Mouse (Mus musculus) MEL (cell line): ENCODE results near the gene Sdccag8. TPM values are rescaled to one million over a fixed set of nuclear protein-coding genes. Genes with fewer than 3 reads are reported as not detected.

ENCODE experiments used
- DNase-seq: peaks from one replicate; pipeline ENCODE4 v3.0.0; 2011; ENCODE audit warnings: low read depth, low spot score
- H3K27ac ChIP-seq: 2 replicates; pipeline ENCODE4 v1.5.1; 2012; ENCODE audit warnings: low read depth, mild to moderate bottlenecking, control low read depth, low read length, moderate library complexity; ENCODE audit not compliant: control insufficient read depth
- H3K27me3 ChIP-seq, 2 experiments: fragments of 150-350 bp in 1 of 2; sonication (generic) in 1 of 2; 2 replicates each; pipeline ENCODE4 v1.6.1; 2012; ENCODE audit warnings: low read length in 2 of 2, mild to moderate bottlenecking in 2 of 2, improper control_type of control experiment in 1 of 2, moderate library complexity in 1 of 2; ENCODE audit not compliant: insufficient read depth in 2 of 2, control insufficient read depth in 1 of 2
- H3K36me3 ChIP-seq, 2 experiments: 2 replicates each; pipeline ENCODE4 v1.6.1; 2012 to 2014; ENCODE audit warnings: low read length in 2 of 2, improper control_type of control experiment in 1 of 2, inconsistent platforms in 1 of 2, mild to moderate bottlenecking in 1 of 2; ENCODE audit not compliant: insufficient read depth in 2 of 2, control insufficient read depth in 1 of 2
- H3K4me1 ChIP-seq, 2 experiments: fragments of 150-350 bp in 1 of 2; sonication (generic) in 1 of 2; 2 replicates each; pipeline ENCODE4 v1.6.1; 2012; ENCODE audit warnings: low read length in 2 of 2, improper control_type of control experiment in 1 of 2, mild to moderate bottlenecking in 1 of 2; ENCODE audit not compliant: insufficient read depth in 2 of 2, control insufficient read depth in 1 of 2
- H3K4me3 ChIP-seq, 2 experiments: fragments of 150-350 bp in 1 of 2; sonication (generic) in 1 of 2; 2 replicates each; pipeline ENCODE4 v1.5.1; 2012; ENCODE audit warnings: low read depth in 2 of 2, low read length in 2 of 2, mild to moderate bottlenecking in 2 of 2, moderate library complexity in 2 of 2, control low read depth in 1 of 2, improper control_type of control experiment in 1 of 2; ENCODE audit not compliant: control insufficient read depth in 1 of 2, insufficient read depth in 1 of 2
- H3K79me2 ChIP-seq: 2 replicates; pipeline ENCODE4 v1.6.1; 2012; ENCODE audit warnings: mild to moderate bottlenecking, low read length, moderate library complexity; ENCODE audit not compliant: control insufficient read depth, poor library complexity, insufficient read depth
- H3K9ac ChIP-seq: 2 replicates; pipeline ENCODE4 v1.6.1; 2012; ENCODE audit warnings: low read depth, mild to moderate bottlenecking, control low read depth, low read length, moderate library complexity; ENCODE audit not compliant: control insufficient read depth, poor library complexity, severe bottlenecking
- H3K9me3 ChIP-seq: fragments of 150-350 bp; sonication (generic); replicated peaks from 2 replicates; pipeline ENCODE4 v1.6.1; 2012; ENCODE audit warnings: mild to moderate bottlenecking, low read length, improper control_type of control experiment, moderate library complexity; ENCODE audit not compliant: insufficient read depth
- CHD1 ChIP-seq: IDR thresholded peaks from 2 replicates; pipeline ENCODE4 v1.6.1; 2012; ENCODE audit warnings: low read depth, mild to moderate bottlenecking, inconsistent platforms, low read length, improper control_type of control experiment
- CHD2 ChIP-seq: IDR thresholded peaks from 2 replicates; pipeline ENCODE4 v1.6.1; 2011; ENCODE audit warnings: low read length, improper control_type of control experiment
- E2F4 ChIP-seq: IDR thresholded peaks from 2 replicates; pipeline ENCODE4 v1.6.1; 2011; ENCODE audit warnings: low read depth, low read length, improper control_type of control experiment, borderline replicate concordance
- ELF1 ChIP-seq: IDR thresholded peaks from 2 replicates; pipeline ENCODE4 v1.6.1; 2014; ENCODE audit warnings: low read depth, mild to moderate bottlenecking, inconsistent platforms, low read length, improper control_type of control experiment, moderate library complexity
- EP300 ChIP-seq, 2 experiments: IDR thresholded peaks; 2 replicates each; pipeline ENCODE4 v1.6.1; 2011; ENCODE audit warnings: improper control_type of control experiment in 2 of 2, low read length in 2 of 2, low read depth in 1 of 2, mild to moderate bottlenecking in 1 of 2
- ETS1 ChIP-seq: IDR thresholded peaks from 2 replicates; pipeline ENCODE4 v1.6.1; 2012; ENCODE audit warnings: low read depth, mild to moderate bottlenecking, inconsistent platforms, low read length, improper control_type of control experiment, moderate library complexity
- GABPA ChIP-seq: IDR thresholded peaks from 2 replicates; pipeline ENCODE4 v1.6.1; 2012; ENCODE audit warnings: low read depth, mild to moderate bottlenecking, inconsistent platforms, low read length, improper control_type of control experiment, moderate library complexity
- GATA1 ChIP-seq: IDR thresholded peaks from 2 replicates; pipeline ENCODE4 v1.6.1; 2011; ENCODE audit warnings: low read depth, low read length, improper control_type of control experiment
- HCFC1 ChIP-seq: IDR thresholded peaks from 2 replicates; pipeline ENCODE4 v1.6.1; 2012; ENCODE audit warnings: low read depth, mild to moderate bottlenecking, inconsistent platforms, low read length, improper control_type of control experiment, moderate library complexity
- JUND ChIP-seq: IDR thresholded peaks from 2 replicates; pipeline ENCODE4 v1.6.1; 2011; ENCODE audit warnings: low read depth, mild to moderate bottlenecking, improper control_type of control experiment, low read length
- KAT2A ChIP-seq: conservative IDR thresholded peaks from 2 replicates; pipeline ENCODE4 v1.6.1; 2012; ENCODE audit warnings: low read depth, low read length, improper control_type of control experiment, inconsistent platforms
- MAZ ChIP-seq: IDR thresholded peaks from 2 replicates; pipeline ENCODE4 v1.6.1; 2012; ENCODE audit warnings: low read depth, mild to moderate bottlenecking, inconsistent platforms, low read length, improper control_type of control experiment
- MXI1 ChIP-seq: IDR thresholded peaks from 2 replicates; pipeline ENCODE4 v1.6.1; 2011; ENCODE audit warnings: mild to moderate bottlenecking, low read depth, low read length, improper control_type of control experiment
- MYB ChIP-seq: IDR thresholded peaks from 2 replicates; pipeline ENCODE4 v1.6.1; 2011; ENCODE audit warnings: mild to moderate bottlenecking, low read depth, low read length, improper control_type of control experiment
- MYC ChIP-seq: IDR thresholded peaks from 2 replicates; pipeline ENCODE4 v1.6.1; 2011; ENCODE audit warnings: low read depth, mild to moderate bottlenecking, low read length, improper control_type of control experiment, moderate library complexity
- NELFE ChIP-seq: IDR thresholded peaks from 2 replicates; pipeline ENCODE4 v1.6.1; 2011; ENCODE audit warnings: low read depth, low read length, improper control_type of control experiment
- POLR2A ChIP-seq, 2 experiments: IDR thresholded peaks; 2 replicates each; pipeline ENCODE4 v1.6.1; 2011 to 2012; ENCODE audit warnings: low read length in 2 of 2, mild to moderate bottlenecking in 2 of 2, control low read depth in 1 of 2, improper control_type of control experiment in 1 of 2, low read depth in 1 of 2, moderate library complexity in 1 of 2; ENCODE audit not compliant: control insufficient read depth in 1 of 2, insufficient read depth in 1 of 2, poor library complexity in 1 of 2
- POLR2AphosphoS2 ChIP-seq: IDR thresholded peaks from 2 replicates; pipeline ENCODE4 v1.6.1; 2011; ENCODE audit warnings: low read length, improper control_type of control experiment
- RCOR1 ChIP-seq: IDR thresholded peaks from 2 replicates; pipeline ENCODE4 v1.6.1; 2012; ENCODE audit warnings: low read depth, mild to moderate bottlenecking, inconsistent platforms, low read length, improper control_type of control experiment
- SIN3A ChIP-seq: IDR thresholded peaks from 2 replicates; pipeline ENCODE4 v1.6.1; 2012; ENCODE audit warnings: low read length, improper control_type of control experiment, inconsistent platforms
- SMC3 ChIP-seq: IDR thresholded peaks from 2 replicates; pipeline ENCODE4 v1.6.1; 2011; ENCODE audit warnings: low read depth, low read length, improper control_type of control experiment
- TAL1 ChIP-seq: IDR thresholded peaks from 2 replicates; pipeline ENCODE4 v1.6.1; 2012; ENCODE audit warnings: mild to moderate bottlenecking, inconsistent platforms, low read length, moderate library complexity, mixed read lengths
- TBP ChIP-seq: IDR thresholded peaks from 2 replicates; pipeline ENCODE4 v1.8.0; 2011; ENCODE audit warnings: low read depth, low read length, improper control_type of control experiment
- TCF12 ChIP-seq: IDR thresholded peaks from 2 replicates; pipeline ENCODE4 v1.6.1; 2014; ENCODE audit warnings: low read depth, mild to moderate bottlenecking, inconsistent platforms, low read length, improper control_type of control experiment, moderate library complexity
- UBTF ChIP-seq: IDR thresholded peaks from 2 replicates; pipeline ENCODE4 v1.6.1; 2012; ENCODE audit warnings: low read depth, mild to moderate bottlenecking, inconsistent platforms, low read length, improper control_type of control experiment, moderate library complexity, borderline replicate concordance; ENCODE audit not compliant: insufficient read depth
- USF1 ChIP-seq: IDR thresholded peaks from 2 replicates; pipeline ENCODE4 v1.6.1; 2014; ENCODE audit warnings: low read depth, mild to moderate bottlenecking, inconsistent platforms, low read length, improper control_type of control experiment, moderate library complexity
- USF2 ChIP-seq, 2 experiments: IDR thresholded peaks; 2 replicates each; pipeline ENCODE4 v1.6.1; 2011 to 2012; ENCODE audit warnings: improper control_type of control experiment in 2 of 2, low read length in 2 of 2, borderline replicate concordance in 1 of 2, inconsistent platforms in 1 of 2, low read depth in 1 of 2, mild to moderate bottlenecking in 1 of 2; ENCODE audit not compliant: insufficient read depth in 1 of 2
- ZKSCAN1 ChIP-seq: IDR thresholded peaks from 2 replicates; pipeline ENCODE4 v1.6.1; 2012; ENCODE audit warnings: low read depth, mild to moderate bottlenecking, inconsistent platforms, low read length, improper control_type of control experiment, moderate library complexity
- polyA plus RNA-seq, 2 experiments: library from polyadenylated mRNA; stranded (reverse) in 1 of 2; unstranded in 1 of 2; fragments of >175 nt in 1 of 2; fragments of >200 nt in 1 of 2; gene quantifications; 2 replicates each; pipeline versions ENCODE4 v1.2.1 to v1.2.4; 2012; ENCODE audit warnings: low replicate concordance in 2 of 2, low read depth in 1 of 2; ENCODE audit not compliant: insufficient read length in 2 of 2, insufficient read depth in 1 of 2, missing spikeins in 1 of 2
- total RNA-seq: library from RNA; depleted of rRNA; stranded (reverse); fragments of 300-350 nt; gene quantifications from 2 replicates; pipeline ENCODE4 v1.2.3, GENCODE M21; 2012

Sdccag8 gene
- total and polyA plus RNA-seq, 3 experiments, result 4.6 to 7.8 TPM; not detected in 1

GRCm38 (mm10) chr1:176995419-176995775 lies 180.9 kb downstream of the Sdccag8 start (continued):
- TF ChIP-seq SMC3, result no peak
- TF ChIP-seq TBP, result no peak

DNA sequence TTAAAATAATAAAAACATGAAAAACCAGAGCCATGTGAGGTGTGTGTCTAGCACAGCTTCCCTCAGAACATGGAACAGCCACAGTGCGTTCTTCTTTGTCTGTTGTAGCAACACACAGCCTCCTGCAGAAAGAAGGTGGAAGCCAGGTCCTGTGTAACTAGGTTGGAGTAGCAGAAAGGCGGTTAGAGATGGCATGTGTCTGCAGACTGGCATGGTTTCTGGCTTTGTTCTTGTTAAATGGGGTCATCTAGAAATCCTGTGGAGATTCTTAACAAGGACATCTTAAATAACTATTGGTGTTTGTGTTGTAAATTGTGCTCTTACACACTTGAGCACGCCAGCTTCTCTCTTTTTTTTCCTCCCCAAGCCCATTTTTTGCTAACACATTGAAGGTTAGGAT lies 181.7 kb downstream of the Sdccag8 start:
- DNase-seq, result no peak
- Histone ChIP-seq H3K79me2 (no peaks in the 10 kb centered on the region), H3K4me1 (peaks cover 10 to 23% of the 10 kb centered on the region in 2 experiments), H3K4me3 (peak overlapping the region; percentile 24 to 80; a peak in 3 of 4 replicates), H3K27me3 (no peaks in the 10 kb centered on the region), H3K9me3 (no peaks in the 10 kb centered on the region), H3K9ac (peak overlapping the region; percentile 63)
- TF ChIP-seq SIN3A (no peak), USF2 (IDR thresholded peaks at IDR 0.05; ENCODE audit: borderline replicate concordance in 1 of 2, insufficient read depth in 1 of 2, low read depth in 1 of 2, low read length in 2 of 2) (no peak), TBP (no peak), POLR2A (IDR thresholded peaks at IDR 0.05; ENCODE audit: control insufficient read depth in 1 of 2, insufficient read depth in 1 of 2, low read depth in 1 of 2, low read length in 2 of 2, poor library complexity in 1 of 2) (no peak), JUND (no peak), UBTF (no peak), TAL1 (no peak), CHD1 (no peak), E2F4 (no peak), ZKSCAN1 (no peak), GABPA (no peak), USF1 (no peak)
- TF ChIP-seq, all 39 proteins: peak for 0
- peaks cover 0 to 22% of the 10 kb centered on the region in 2 experiments; a peak in 2 of 4 replicates for H3K36me3 ChIP-seq
- H3K27ac ChIP-seq, result peak overlapping the region; percentile 100

DNA sequence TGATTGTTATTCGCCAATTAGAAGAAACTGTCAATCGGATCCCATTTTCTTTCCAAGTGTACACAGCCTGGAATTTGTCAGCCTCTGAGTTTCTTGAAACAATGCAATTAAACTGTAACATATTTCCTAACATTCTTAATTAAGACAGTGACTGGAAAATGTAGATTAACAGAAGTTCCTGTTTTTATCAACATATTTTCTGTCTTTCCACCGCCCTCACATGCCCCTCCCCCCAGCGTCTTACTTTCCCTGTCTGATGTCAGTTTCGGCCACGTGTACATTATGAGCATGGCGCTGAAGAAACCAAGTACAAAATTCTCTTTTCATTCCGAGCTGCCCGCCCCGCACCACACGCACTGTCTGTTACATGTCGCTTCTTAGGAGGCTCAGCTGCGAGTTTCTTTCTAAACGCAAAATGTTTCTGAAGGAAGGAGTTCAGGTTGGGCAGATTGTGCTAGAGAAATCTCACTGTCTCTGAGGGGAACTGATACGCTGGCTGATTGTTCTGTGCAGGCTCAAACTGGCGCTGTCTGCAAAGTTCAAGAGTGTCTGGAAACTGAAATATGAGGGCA lies 182.3 kb downstream of the Sdccag8 start:
- peak overlapping the region; percentile 100 for H3K27ac ChIP-seq
- H3K9me3 ChIP-seq, result no peaks in the 10 kb centered on the region
- H3K4me1 ChIP-seq, result peaks cover 9 to 23% of the 10 kb centered on the region in 2 experiments; a peak in 3 of 4 replicates
- peaks cover 0 to 18% of the 10 kb centered on the region in 2 experiments; a peak in 2 of 4 replicates for H3K36me3 ChIP-seq
- DNase-seq, result peak; percentile 95
- no peaks in the 10 kb centered on the region for H3K27me3 ChIP-seq
- H3K79me2 ChIP-seq, result no peaks in the 10 kb centered on the region
- peak overlapping the region; percentile 64 to 80 for H3K4me3 ChIP-seq
- H3K9ac ChIP-seq, result peak overlapping the region; percentile 95
- peak; percentile 98 for TF ChIP-seq MXI1
- no peak for TF ChIP-seq ELF1
- TF ChIP-seq RCOR1, result peak; percentile 58; the same call in 1 of the 2 replicates
- peak; percentile 48; the same call in 1 of the 2 replicates for TF ChIP-seq GATA1
- peak; percentile 54; the same call in 1 of the 2 replicates for TF ChIP-seq ETS1
- TF ChIP-seq POLR2AphosphoS2, result peak; percentile 52; the same call in 1 of the 2 replicates
- peak; percentile 48; the same call in 1 of the 2 replicates for TF ChIP-seq CHD2
- TF ChIP-seq CHD1, result peak; percentile 87; the same call in 1 of the 2 replicates
- 0 out of 2 replicates have a peak, but pooled peaks have one; percentile 53 for TF ChIP-seq MYB
- TF ChIP-seq TAL1, result peak; percentile 51; the same call in 1 of the 2 replicates
- peak in 1 of 2 experiments; percentile 61; a peak in 1 of 4 replicates for TF ChIP-seq POLR2A (IDR thresholded peaks at IDR 0.05; ENCODE audit: control insufficient read depth in 1 of 2, insufficient read depth in 1 of 2, low read depth in 1 of 2, low read length in 2 of 2, poor library complexity in 1 of 2)
- no peak; the same call in 1 of the 2 replicates for TF ChIP-seq KAT2A
- TF ChIP-seq USF1, result peak; percentile 80
- TF ChIP-seq TCF12, result peak; percentile 69; the same call in 1 of the 2 replicates
- no peak for TF ChIP-seq HCFC1
- 0 out of 2 replicates have a peak, but pooled peaks have one; percentile 32 for TF ChIP-seq MAZ
- no peak for TF ChIP-seq SMC3
- TF ChIP-seq EP300 (IDR thresholded peaks at IDR 0.05; ENCODE audit: low read depth in 1 of 2, low read length in 2 of 2), result peak; percentile 73 to 80
- TF ChIP-seq MYC, result peak; percentile 99
- peak; percentile 53 for TF ChIP-seq NELFE
- TF ChIP-seq SIN3A, result peak; percentile 93
- TF ChIP-seq TBP, result 0 out of 2 replicates have a peak, but pooled peaks have one; percentile 13
